Mouse (Mus musculus) embryonic facial prominence, embryonic 15.5 days (tissue): ENCODE results near the gene Birc2. TPM values are rescaled to one million over a fixed set of nuclear protein-coding genes. Genes with fewer than 3 reads are reported as not detected.

Experiments
- ATAC-seq: fragments of 200-750 bp; cut with Nextera tagmentation; 2 replicates; pipeline ENCODE4 v1.8.0; 2017; ENCODE audit warnings: low read depth, moderate TSS enrichment; ENCODE audit not compliant: insufficient number of reproducible peaks, low FRiP score, low TSS enrichment
- H3K27ac ChIP-seq: fragments of 300-500 bp; sonication (generic); replicated peaks from 2 replicates; pipeline ENCODE4 v1.5.1; 2015; ENCODE audit warnings: mild to moderate bottlenecking, inconsistent platforms
- H3K27me3 ChIP-seq: fragments of 300-500 bp; sonication (generic); 2 replicates; pipeline ENCODE4 v1.6.1; 2015; ENCODE audit warnings: inconsistent platforms
- H3K36me3 ChIP-seq: fragments of 300-500 bp; sonication (generic); 2 replicates; pipeline ENCODE4 v1.6.1; 2015; ENCODE audit warnings: mild to moderate bottlenecking, inconsistent platforms
- H3K4me1 ChIP-seq: fragments of 300-500 bp; sonication (generic); 2 replicates; pipeline ENCODE4 v1.6.1; 2015; ENCODE audit warnings: inconsistent platforms
- H3K4me2 ChIP-seq: fragments of 300-500 bp; sonication (generic); replicated peaks from 2 replicates; pipeline ENCODE4 v1.6.1; 2015; ENCODE audit warnings: mild to moderate bottlenecking, inconsistent platforms
- H3K4me3 ChIP-seq: fragments of 300-500 bp; sonication (generic); replicated peaks from 2 replicates; pipeline ENCODE4 v1.5.1; 2015; ENCODE audit warnings: mild to moderate bottlenecking, inconsistent platforms
- H3K9ac ChIP-seq: fragments of 300-500 bp; sonication (generic); 2 replicates; pipeline ENCODE4 v1.6.1; 2015; ENCODE audit warnings: inconsistent platforms
- H3K9me3 ChIP-seq: fragments of 300-500 bp; sonication (generic); replicated peaks from 2 replicates; pipeline ENCODE4 v1.6.1; 2016; ENCODE audit warnings: inconsistent platforms
- WGBS: fragments of 180-500 bp; shearing (Covaris S2); methylation state at CpG from one replicate; pipeline ENCODE4 v1.1.7; 2015; 5-methylcytosine and 5-hydroxymethylcytosine counted together
- polyA plus RNA-seq: library from polyadenylated mRNA; unstranded; fragments of >200 nt; fragmentation: Nextera tagmentation; extraction: Ambion mirVana; gene quantifications from 2 replicates; pipeline ENCODE4 v1.2.1, GENCODE M21; 2015

The Birc2 gene
- polyA plus RNA-seq, 1 experiment from 2014 or later, result 38.4 TPM

DNA sequence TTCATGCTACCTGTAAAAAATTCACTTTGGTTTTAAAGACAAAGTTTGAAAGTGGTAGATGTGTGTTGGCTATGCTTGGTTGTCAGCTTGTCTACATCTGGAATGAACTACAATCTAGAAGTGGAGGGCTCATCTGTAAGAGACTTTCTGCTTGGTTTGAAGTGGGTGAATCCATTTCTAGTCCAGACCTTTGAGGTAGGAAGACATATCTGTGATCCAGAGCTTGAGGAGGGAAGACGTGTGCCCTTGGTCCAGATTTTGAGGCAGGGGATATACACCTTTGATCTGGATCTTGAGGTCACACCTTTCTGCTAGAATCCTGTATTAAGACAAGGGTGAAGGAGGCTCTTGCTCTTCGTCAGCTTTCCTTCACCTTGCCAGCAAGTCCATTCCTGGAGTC, 39.3 kb downstream of the Birc2 start:
- Histone ChIP-seq H3K27ac (no peak overlapping the region), H3K36me3 (peaks cover 2% of the 10 kb centered on the region; the same call in 1 of the 2 replicates), H3K4me2 (no peak overlapping the region), H3K27me3 (no peaks in the 10 kb centered on the region), H3K9me3 (no peaks in the 10 kb centered on the region), H3K4me3 (no peak overlapping the region), H3K4me1 (no peaks in the 10 kb centered on the region), H3K9ac (no peak overlapping the region)
- no peak for ATAC-seq
- WGBS, result 89% methylated on average over 2 of the region's 2 CpGs

DNA sequence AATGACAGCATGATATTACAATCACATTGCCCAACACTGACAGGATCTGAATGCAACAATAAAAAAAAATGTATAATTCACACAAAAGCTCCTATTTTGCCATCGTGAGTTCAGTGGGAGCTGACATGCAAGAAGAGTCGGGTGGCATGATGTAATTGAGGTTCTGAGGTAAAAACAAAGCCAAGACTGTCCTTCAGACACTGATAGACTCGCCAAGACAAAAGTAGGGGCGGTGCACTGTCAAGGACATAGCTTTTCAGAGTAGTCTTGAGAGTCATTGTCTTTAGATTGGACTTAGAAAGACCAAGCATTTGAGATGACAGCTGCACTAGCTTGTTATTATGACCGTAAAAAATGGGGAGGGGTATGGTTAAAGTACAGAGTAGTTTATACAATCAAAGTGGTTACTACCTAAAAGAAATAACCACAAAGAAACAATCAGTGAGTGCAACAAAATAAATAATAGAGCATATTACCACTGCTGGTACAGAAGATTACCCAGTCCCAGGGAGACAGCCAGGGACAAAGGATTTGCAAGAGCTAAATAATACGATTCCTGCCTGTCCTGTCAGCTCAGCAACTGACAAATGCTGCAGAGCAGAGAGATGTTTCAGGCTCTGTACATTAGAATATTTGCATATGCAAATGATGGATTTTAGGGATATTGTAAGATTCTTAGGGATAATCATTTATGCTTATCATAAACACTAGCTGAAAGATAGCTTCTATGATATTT, 40.6 kb downstream of the Birc2 start:
- no peaks in the 10 kb centered on the region for H3K4me1 ChIP-seq
- no peak overlapping the region for H3K27ac ChIP-seq
- H3K27me3 ChIP-seq, result no peaks in the 10 kb centered on the region
- 58% methylated on average over 6 of the region's 6 CpGs for WGBS
- H3K9me3 ChIP-seq, result no peaks in the 10 kb centered on the region
- H3K4me3 ChIP-seq, result no peak overlapping the region
- no peak overlapping the region for H3K4me2 ChIP-seq
- peaks cover 9% of the 10 kb centered on the region for H3K36me3 ChIP-seq
- no peak for ATAC-seq
- no peak overlapping the region for H3K9ac ChIP-seq

DNA sequence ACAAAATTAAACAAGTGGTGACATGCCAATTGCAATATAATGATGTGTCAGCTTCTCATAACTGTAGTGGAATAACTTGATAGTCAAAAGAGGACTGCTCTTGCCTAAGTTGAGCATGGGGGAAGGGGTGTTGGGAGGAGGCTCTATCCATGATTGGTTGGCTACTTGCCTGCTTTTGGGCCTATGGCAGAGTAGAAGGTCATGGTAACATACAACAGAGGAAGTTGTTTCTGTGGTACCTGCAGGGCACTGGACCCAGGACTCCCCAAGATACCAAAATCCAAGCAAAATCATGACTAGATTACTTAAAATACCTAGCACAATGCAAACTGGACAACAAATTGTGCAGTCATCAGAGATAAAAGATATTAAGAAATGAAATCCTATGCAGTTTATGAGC, 41.3 kb downstream of the Birc2 start:
- Histone ChIP-seq H3K9me3 (no peaks in the 10 kb centered on the region), H3K4me2 (no peak overlapping the region), H3K4me3 (no peak overlapping the region), H3K4me1 (no peaks in the 10 kb centered on the region), H3K27ac (no peak overlapping the region), H3K36me3 (peaks cover 11% of the 10 kb centered on the region), H3K9ac (no peak overlapping the region), H3K27me3 (no peaks in the 10 kb centered on the region)
- ATAC-seq, result no peak

GRCm38 (mm10) chr9:7793561-7793960, 43.3 kb downstream of the Birc2 start:
- Histone ChIP-seq H3K9me3 (no peaks in the 10 kb centered on the region), H3K36me3 (peaks cover 11% of the 10 kb centered on the region), H3K9ac (no peak overlapping the region), H3K4me3 (no peak overlapping the region), H3K4me1 (peaks cover 6% of the 10 kb centered on the region; the same call in 1 of the 2 replicates), H3K27ac (no peak overlapping the region), H3K4me2 (no peak overlapping the region), H3K27me3 (no peaks in the 10 kb centered on the region)
- WGBS, result 79% methylated on average over 2 of the region's 2 CpGs
- no peak for ATAC-seq

GRCm38 (mm10) chr9:7790580-7791084, 46.2 kb downstream of the Birc2 start:
- WGBS, result 88% methylated on average over 11 of the region's 11 CpGs
- Histone ChIP-seq H3K9me3 (no peaks in the 10 kb centered on the region), H3K27ac (no peak overlapping the region), H3K36me3 (peaks cover 11% of the 10 kb centered on the region), H3K4me1 (peaks cover 8% of the 10 kb centered on the region; the same call in 1 of the 2 replicates), H3K4me2 (no peak overlapping the region), H3K9ac (no peak overlapping the region), H3K4me3 (no peak overlapping the region), H3K27me3 (no peaks in the 10 kb centered on the region)
- ATAC-seq, result no peak

DNA sequence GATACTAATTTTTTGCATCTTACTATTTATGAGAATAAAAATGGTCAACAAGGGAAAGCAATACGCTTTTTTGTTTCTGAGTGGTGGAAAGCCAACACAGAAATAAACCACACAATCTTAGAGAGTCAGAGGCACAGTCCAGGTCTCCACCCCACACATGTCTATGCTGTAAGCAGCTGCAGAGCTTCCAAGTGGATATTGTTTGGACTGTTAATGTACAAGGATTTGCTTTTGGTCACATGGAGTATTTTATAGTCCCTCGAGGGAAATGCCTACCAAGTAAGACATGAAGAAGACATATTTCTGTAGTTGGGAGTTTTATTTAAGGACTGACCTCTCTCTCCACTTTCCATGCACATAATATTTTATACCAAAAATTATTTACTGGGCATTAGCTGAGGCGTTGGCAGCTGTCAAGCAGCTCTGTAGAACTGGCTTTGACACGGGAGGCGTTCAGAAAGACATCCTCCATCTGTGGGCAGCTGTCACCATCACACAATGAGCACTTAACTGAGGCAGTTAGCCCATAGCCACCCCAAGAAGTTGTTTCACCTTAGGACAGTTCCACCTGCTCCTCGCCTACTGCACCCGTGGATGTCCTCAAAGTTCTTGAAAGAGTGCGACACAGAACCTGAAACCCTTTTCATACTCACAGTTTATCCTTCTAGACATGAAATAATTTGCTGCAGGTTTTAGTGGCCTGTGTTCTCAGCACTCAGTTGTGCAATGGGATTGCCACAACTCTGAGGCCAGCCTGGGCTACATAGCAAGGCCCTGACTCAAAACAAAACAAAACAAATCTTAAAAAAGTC, 46.9 kb downstream of the Birc2 start:
- H3K27me3 ChIP-seq, result no peaks in the 10 kb centered on the region
- no peak overlapping the region for H3K4me3 ChIP-seq
- no peak overlapping the region for H3K4me2 ChIP-seq
- H3K4me1 ChIP-seq, result peaks cover 8% of the 10 kb centered on the region; the same call in 1 of the 2 replicates
- H3K9ac ChIP-seq, result no peak overlapping the region
- H3K27ac ChIP-seq, result 0 out of 2 replicates have a peak overlapping the region, but pooled peaks have one; percentile 11
- H3K9me3 ChIP-seq, result no peaks in the 10 kb centered on the region
- peaks cover 11% of the 10 kb centered on the region for H3K36me3 ChIP-seq
- peak; percentile 65; the same call in 1 of the 2 replicates for ATAC-seq
- WGBS, result 80% methylated on average over 8 of the region's 8 CpGs

DNA sequence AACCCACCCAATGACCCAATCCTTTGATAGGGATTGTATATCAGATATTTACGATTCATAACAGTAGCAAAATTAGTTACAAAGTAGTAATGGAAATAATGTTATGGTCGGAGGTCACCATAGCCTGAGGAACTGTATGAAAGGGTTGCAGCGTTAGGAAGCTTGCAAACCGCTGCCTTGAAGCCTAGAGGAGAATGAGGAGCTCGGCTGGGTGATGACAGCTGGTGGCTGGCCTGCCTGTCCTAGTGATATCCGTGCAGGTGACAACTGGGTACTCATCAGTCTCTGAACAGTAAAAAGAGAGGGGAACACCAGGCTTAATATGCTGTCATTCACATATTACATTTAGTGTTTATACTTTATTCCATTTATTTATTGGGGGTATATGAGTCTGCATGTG, 48.5 kb downstream of the Birc2 start:
- Histone ChIP-seq H3K4me3 (no peak overlapping the region), H3K27me3 (no peaks in the 10 kb centered on the region), H3K36me3 (peaks cover 14% of the 10 kb centered on the region), H3K27ac (peak overlapping the region; percentile 22; the same call in 1 of the 2 replicates), H3K4me2 (no peak overlapping the region), H3K9me3 (no peaks in the 10 kb centered on the region), H3K9ac (no peak overlapping the region), H3K4me1 (peaks cover 8% of the 10 kb centered on the region; the same call in 1 of the 2 replicates)
- no peak for ATAC-seq
- WGBS, result 72% methylated on average over 6 of the region's 6 CpGs

DNA sequence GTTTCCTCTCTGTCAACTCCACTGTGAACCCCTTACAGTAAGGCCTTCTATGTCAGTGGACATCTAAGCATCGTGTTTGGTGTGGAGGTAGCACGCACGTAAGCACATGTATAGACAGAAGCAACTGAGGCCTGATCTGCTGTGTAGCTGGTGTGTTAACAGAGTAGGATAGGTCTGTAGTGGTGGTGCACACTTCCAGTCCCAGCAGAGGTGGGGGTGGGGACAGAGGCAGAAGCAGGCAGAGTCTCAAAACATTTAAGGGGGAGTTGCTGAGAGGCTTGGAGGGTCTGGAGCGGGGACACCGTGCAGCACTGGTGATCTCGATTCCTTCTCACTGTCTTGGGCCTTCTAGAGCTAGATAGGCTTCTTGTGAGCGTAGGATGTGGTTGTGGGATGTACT, 50.8 kb downstream of the Birc2 start:
- Histone ChIP-seq H3K4me2 (no peak overlapping the region), H3K9ac (no peak overlapping the region), H3K27ac (0 out of 2 replicates have a peak overlapping the region, but pooled peaks have one; percentile 4), H3K9me3 (no peaks in the 10 kb centered on the region), H3K4me1 (peaks cover 8% of the 10 kb centered on the region; the same call in 1 of the 2 replicates), H3K27me3 (no peaks in the 10 kb centered on the region), H3K36me3 (0 out of 2 replicates have a peak, but pooled peaks cover 10% of the 10 kb centered on the region), H3K4me3 (no peak overlapping the region)
- ATAC-seq, result no peak
- WGBS, result 84% methylated on average over 7 of the region's 7 CpGs

DNA sequence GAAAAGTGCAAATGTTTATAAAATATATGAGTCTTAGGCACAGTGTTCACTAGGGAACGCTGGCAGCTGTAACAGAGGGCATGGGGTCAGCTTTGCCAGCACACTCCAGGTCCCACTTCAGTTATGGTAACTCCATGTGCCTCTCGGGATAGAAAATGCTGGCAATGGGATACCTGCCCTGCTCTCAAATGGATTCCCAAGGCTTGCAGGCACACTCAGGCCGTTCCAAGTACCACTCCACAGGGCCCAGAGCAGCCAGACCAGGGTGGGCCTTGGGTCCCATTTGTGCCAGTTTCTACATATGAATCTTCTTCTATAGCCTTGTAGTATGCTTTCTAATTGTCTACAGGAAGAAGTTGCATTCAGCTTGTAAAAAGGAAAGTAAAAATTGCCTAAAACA, 51.5 kb downstream of the Birc2 start:
- Histone ChIP-seq H3K4me3 (no peak overlapping the region), H3K9me3 (no peaks in the 10 kb centered on the region), H3K4me1 (peaks cover 8% of the 10 kb centered on the region; the same call in 1 of the 2 replicates), H3K9ac (no peak overlapping the region), H3K27ac (peak overlapping the region; percentile 44; the same call in 1 of the 2 replicates), H3K36me3 (0 out of 2 replicates have a peak, but pooled peaks cover 10% of the 10 kb centered on the region), H3K4me2 (no peak overlapping the region), H3K27me3 (no peaks in the 10 kb centered on the region)
- no peak for ATAC-seq
- WGBS, result 86% methylated on average over 3 of the region's 3 CpGs

DNA sequence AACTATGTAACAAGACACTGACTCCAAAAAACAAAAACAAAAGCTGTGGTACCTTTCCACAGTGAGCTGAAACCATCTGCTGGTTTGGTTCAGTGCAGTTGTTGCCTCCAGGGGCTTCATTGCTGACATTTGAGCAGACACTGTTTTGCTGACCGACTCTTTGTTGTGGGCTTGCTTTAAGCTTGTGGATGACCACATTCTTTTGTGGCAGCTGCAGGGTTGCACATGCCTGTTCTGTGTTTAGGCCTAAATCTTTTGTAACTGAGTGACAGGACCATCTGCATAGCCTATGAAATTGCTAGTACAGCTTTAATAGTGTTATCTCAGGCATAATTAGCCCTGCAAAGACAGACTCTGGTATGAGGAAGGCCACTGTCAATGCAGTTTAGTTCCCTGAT, 52.2 kb downstream of the Birc2 start:
- Histone ChIP-seq H3K9ac (no peak overlapping the region), H3K27ac (peak overlapping the region; percentile 73), H3K9me3 (no peaks in the 10 kb centered on the region), H3K4me3 (no peak overlapping the region), H3K4me1 (peaks cover 8% of the 10 kb centered on the region; the same call in 1 of the 2 replicates), H3K27me3 (no peaks in the 10 kb centered on the region), H3K4me2 (no peak overlapping the region), H3K36me3 (0 out of 2 replicates have a peak, but pooled peaks cover 10% of the 10 kb centered on the region)
- WGBS, result 9% methylated on average over 1 of the region's 1 CpGs
- peak; percentile 77 for ATAC-seq
